Mouse (Mus musculus) hindbrain, embryonic 10.5 days (tissue): ENCODE data around the gene Nptxr. TPM values are rescaled to one million over a fixed set of nuclear protein-coding genes. Genes with fewer than 3 reads are reported as not detected.

Experiments used
- DNase-seq: peaks from one replicate; pipeline ENCODE4 v3.0.0-alpha.2; 2017; ENCODE audit warnings: low spot score
- H3K27ac ChIP-seq: fragments of 300-500 bp; sonication (generic); 2 replicates; pipeline ENCODE4 v1.5.1; 2016; ENCODE audit warnings: mild to moderate bottlenecking, moderate library complexity
- H3K27me3 ChIP-seq: fragments of 300-500 bp; sonication (generic); 2 replicates; pipeline ENCODE4 v1.6.1; 2016; ENCODE audit warnings: mild to moderate bottlenecking; ENCODE audit not compliant: poor library complexity, insufficient read depth, severe bottlenecking
- H3K36me3 ChIP-seq: fragments of 300-500 bp; sonication (generic); 2 replicates; pipeline ENCODE4 v1.6.1; 2016; ENCODE audit warnings: mild to moderate bottlenecking, moderate library complexity
- H3K4me1 ChIP-seq: fragments of 300-500 bp; sonication (generic); replicated peaks from 2 replicates; pipeline ENCODE4 v1.6.1; 2016; ENCODE audit warnings: mild to moderate bottlenecking
- H3K4me3 ChIP-seq: fragments of 300-500 bp; sonication (generic); 2 replicates; pipeline ENCODE4 v1.5.1; 2016; ENCODE audit warnings: mild to moderate bottlenecking, moderate library complexity
- H3K9me3 ChIP-seq: fragments of 300-500 bp; sonication (generic); 2 replicates; pipeline ENCODE4 v1.6.1; 2016; ENCODE audit warnings: mild to moderate bottlenecking, moderate library complexity
- WGBS: fragments of 180-500 bp; shearing (Covaris S2); methylation state at CpG from one replicate; pipeline ENCODE4 v1.1.7; 2016; 5-methylcytosine and 5-hydroxymethylcytosine counted together
- polyA plus RNA-seq: library from polyadenylated mRNA; unstranded; fragments of >200 nt; fragmentation: Nextera tagmentation; extraction: Ambion mirVana; gene quantifications from 2 replicates; pipeline ENCODE4 v1.2.1, GENCODE M21; 2016

Gene Nptxr
- polyA plus RNA-seq, 1 experiment from 2014 or later, result 4.6 TPM

DNA sequence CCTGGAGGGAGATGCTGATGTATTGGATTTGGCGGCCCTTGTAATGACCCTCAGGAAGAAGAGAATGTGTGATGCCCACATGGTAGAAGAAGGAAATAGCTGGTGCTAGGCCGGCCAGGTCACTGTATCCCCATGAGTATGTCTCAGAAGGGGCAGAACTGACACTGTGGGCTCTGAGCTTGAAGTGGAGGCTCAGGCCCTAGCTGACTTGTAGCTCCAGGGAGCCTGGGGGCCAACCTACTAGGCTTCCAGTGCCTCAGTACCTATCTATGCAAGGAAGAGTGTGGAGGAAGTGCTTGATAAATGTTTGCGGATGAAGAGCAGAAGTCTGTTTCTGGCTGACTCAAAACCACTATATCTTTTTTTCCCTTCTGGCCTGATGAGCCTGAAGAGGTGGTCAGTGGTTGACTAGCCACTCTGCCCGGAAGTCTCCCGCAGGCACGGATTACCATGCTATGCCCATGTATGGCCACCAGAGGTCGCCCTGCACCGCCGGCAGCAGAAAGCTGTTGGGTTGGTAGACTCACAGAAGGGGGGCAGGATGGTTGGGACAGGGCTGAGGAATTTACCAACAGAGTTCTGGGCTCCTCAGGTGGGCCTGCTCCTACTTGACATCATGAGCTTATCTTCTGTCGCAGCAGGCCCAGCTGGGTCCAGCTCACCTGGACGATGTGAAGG, 51.7 kb downstream of the Nptxr start:
- Histone ChIP-seq H3K27me3 (no peaks in the 10 kb centered on the region), H3K4me1 (peaks cover 24% of the 10 kb centered on the region), H3K9me3 (no peaks in the 10 kb centered on the region), H3K36me3 (no peaks in the 10 kb centered on the region), H3K27ac (no peak overlapping the region), H3K4me3 (no peak overlapping the region)
- peak; percentile 82 for DNase-seq
- 24% methylated on average over 11 of the region's 11 CpGs for WGBS

DNA sequence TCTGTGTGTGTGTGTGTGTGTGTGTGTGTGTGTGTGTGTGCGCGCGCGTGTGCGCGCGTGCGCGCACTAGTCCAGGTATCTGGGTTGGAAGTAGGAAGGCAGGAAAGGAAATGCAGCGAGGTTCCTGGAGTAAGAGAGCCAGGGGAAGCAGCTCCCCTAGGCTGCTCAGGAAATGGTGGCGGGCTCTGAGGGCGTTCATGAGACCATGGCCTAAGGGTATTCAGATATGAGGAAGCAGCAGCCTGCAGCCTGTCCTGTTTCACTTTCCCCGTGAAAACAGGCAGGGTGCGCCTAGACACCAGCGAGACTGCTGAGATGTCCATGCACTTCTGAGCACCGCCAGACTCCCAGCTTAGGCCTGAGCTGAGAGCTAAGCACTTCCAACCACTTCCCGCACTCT, 52.8 kb downstream of the Nptxr start:
- H3K27ac ChIP-seq, result no peak overlapping the region
- WGBS, result 90% methylated on average over 17 of the region's 17 CpGs
- H3K4me3 ChIP-seq, result no peak overlapping the region
- no peaks in the 10 kb centered on the region for H3K9me3 ChIP-seq
- no peaks in the 10 kb centered on the region for H3K36me3 ChIP-seq
- DNase-seq, result no peak
- peaks cover 17% of the 10 kb centered on the region for H3K4me1 ChIP-seq
- H3K27me3 ChIP-seq, result no peaks in the 10 kb centered on the region

DNA sequence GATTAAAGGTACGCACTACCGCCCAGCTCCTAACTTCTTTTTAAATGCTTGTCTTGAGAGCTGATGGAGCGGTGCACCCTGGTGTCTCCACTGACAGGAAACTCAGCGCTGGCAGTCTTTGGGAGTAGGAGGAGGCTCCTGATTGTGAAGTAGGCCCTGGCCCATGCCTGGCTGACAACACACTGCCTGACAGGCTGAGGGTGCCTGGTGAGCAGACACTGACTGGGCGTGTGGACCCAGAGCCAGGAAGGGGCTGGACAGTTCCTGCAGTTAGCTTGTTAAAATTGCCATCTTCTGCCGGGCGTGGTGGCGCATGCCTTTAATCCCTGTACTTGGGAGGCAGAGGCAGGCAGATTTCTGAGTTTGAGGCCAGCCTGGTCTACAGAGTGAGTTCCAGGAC, 54.3 kb downstream of the Nptxr start:
- H3K4me1 ChIP-seq, result peaks cover 4% of the 10 kb centered on the region; the same call in 1 of the 2 replicates
- no peaks in the 10 kb centered on the region for H3K27me3 ChIP-seq
- H3K27ac ChIP-seq, result no peak overlapping the region
- no peak overlapping the region for H3K4me3 ChIP-seq
- DNase-seq, result no peak
- no peaks in the 10 kb centered on the region for H3K9me3 ChIP-seq
- no peaks in the 10 kb centered on the region for H3K36me3 ChIP-seq
- 90% methylated on average over 8 of the region's 8 CpGs for WGBS

DNA sequence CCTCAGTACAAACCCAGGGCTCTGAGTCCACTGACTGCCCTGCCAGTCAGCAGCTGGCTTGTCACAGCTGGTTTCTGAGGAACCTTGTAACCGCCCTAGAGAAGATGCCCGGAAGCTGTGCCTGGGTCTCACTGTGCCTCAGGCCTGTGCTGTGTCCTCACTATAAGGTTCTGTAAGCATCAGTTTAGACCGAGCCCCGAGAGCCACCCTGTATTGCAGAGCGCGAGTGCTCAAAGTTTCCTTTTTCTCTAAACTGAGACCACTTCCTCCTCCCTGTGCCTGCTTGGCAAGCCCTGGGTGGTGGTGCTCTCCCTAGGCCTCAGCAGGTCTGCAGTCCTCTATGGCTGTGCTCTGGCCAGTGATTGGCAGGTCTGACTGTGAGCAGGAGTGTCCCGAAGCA, 55.4 kb downstream of the Nptxr start:
- Histone ChIP-seq H3K27ac (no peak overlapping the region), H3K27me3 (no peaks in the 10 kb centered on the region)
- WGBS, result 92% methylated on average over 7 of the region's 7 CpGs

DNA sequence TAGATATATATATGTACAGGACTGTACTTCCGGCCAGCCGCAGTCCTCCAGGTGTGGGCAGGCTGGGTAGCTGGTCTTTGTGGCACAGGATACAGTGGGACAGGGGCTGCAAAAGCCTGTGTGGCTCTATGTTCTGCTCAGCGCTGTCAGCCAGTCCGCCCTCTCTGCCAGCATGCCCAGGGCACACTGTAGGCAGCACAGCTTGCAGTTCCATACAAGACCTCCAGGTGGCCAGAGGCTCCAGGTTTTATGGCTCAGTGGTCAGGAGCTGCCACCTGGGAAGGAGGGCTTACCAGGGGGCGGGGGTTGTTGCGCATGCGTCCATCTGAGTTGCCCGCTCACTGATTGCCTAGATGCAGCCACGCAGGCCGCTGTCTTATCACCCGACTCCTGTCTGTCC, 56.6 kb downstream of the Nptxr start:
- H3K27me3 ChIP-seq, result no peaks in the 10 kb centered on the region
- no peaks in the 10 kb centered on the region for H3K36me3 ChIP-seq
- H3K4me3 ChIP-seq, result no peak overlapping the region
- 45% methylated on average over 11 of the region's 11 CpGs for WGBS
- DNase-seq, result peak; percentile 48
- H3K27ac ChIP-seq, result no peak overlapping the region
- H3K9me3 ChIP-seq, result 0 out of 2 replicates have a peak, but pooled peaks cover 4% of the 10 kb centered on the region
- H3K4me1 ChIP-seq, result peaks cover 6% of the 10 kb centered on the region

More for the DNA sequence above, 55.4 kb downstream of the Nptxr start:
- Histone ChIP-seq H3K36me3 (no peaks in the 10 kb centered on the region), H3K4me1 (peaks cover 4% of the 10 kb centered on the region; the same call in 1 of the 2 replicates), H3K4me3 (no peak overlapping the region), H3K9me3 (0 out of 2 replicates have a peak, but pooled peaks cover 2% of the 10 kb centered on the region)
- no peak for DNase-seq

DNA sequence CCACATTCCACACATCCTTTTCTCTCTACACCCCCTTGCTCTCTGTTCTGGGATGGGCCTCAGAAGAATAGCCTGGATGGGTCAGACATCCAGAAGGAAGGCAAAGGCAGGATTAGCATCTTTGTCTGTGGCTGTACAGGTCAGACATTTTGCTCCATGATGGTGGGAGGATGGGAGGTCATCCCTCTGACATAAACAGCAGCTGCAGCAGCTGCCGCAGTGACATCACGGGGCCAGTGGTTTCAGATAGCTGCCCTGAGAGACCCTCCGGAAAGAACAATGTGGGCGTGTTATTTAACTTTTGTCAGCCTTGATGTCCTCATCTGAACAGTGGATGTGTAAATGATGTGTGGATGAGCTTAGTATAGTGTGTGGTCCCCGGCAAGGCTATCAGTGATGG, 58.7 kb downstream of the Nptxr start:
- H3K4me1 ChIP-seq, result peaks cover 22% of the 10 kb centered on the region
- H3K27me3 ChIP-seq, result no peaks in the 10 kb centered on the region
- 92% methylated on average over 5 of the region's 5 CpGs for WGBS
- no peak for DNase-seq
- H3K27ac ChIP-seq, result no peak overlapping the region
- no peak overlapping the region for H3K4me3 ChIP-seq
- 0 out of 2 replicates have a peak, but pooled peaks cover 4% of the 10 kb centered on the region for H3K9me3 ChIP-seq
- H3K36me3 ChIP-seq, result no peaks in the 10 kb centered on the region

DNA sequence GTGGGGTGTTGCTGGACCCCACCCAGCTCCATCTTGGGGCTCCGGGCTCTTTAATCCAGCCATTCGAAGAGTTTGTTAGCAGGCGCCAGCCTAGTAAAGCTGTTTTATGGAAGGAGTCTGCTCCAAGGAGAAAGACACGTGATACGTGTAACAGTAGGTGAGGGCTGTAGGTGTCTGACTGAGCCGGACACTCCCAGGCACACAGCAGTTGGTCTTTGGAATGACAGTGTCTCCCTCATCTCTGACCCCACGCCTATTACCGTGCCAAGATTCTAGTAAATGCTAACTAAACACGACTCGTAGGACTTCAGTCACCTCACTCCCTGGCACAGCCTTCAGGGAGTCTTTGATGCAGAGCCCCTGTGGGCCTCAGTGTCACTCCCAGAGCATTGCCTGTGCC, 59.3 kb downstream of the Nptxr start:
- no peak overlapping the region for H3K4me3 ChIP-seq
- no peak overlapping the region for H3K27ac ChIP-seq
- 84% methylated on average over 10 of the region's 10 CpGs for WGBS
- no peaks in the 10 kb centered on the region for H3K27me3 ChIP-seq
- no peaks in the 10 kb centered on the region for H3K36me3 ChIP-seq
- no peak for DNase-seq
- 0 out of 2 replicates have a peak, but pooled peaks cover 4% of the 10 kb centered on the region for H3K9me3 ChIP-seq
- H3K4me1 ChIP-seq, result peaks cover 28% of the 10 kb centered on the region

DNA sequence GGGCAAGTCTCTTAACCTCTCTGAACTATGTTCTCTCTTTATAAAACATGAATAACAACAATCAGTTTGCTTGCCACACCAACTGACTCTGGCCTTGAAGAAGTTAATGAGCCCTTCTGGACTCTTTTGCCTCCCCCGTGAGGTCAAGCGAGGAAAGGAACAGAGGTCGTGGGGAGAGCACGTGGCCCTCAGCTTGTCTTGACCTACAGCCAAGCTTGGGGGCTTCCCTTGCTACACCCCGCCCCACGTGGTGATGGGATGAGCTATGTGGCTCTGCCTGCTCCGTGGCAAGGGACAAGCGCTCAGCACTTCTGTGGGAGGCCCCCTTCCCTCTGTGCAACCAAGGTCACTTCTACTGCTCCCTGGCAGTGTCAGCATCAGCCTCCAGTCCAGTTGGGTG, 59.8 kb downstream of the Nptxr start:
- Histone ChIP-seq H3K27me3 (no peaks in the 10 kb centered on the region), H3K4me1 (peaks cover 28% of the 10 kb centered on the region), H3K27ac (no peak overlapping the region), H3K36me3 (peaks cover under 1% of the 10 kb centered on the region; the same call in 1 of the 2 replicates), H3K4me3 (no peak overlapping the region), H3K9me3 (0 out of 2 replicates have a peak, but pooled peaks cover 4% of the 10 kb centered on the region)
- WGBS, result 75% methylated on average over 8 of the region's 8 CpGs
- no peak for DNase-seq

DNA sequence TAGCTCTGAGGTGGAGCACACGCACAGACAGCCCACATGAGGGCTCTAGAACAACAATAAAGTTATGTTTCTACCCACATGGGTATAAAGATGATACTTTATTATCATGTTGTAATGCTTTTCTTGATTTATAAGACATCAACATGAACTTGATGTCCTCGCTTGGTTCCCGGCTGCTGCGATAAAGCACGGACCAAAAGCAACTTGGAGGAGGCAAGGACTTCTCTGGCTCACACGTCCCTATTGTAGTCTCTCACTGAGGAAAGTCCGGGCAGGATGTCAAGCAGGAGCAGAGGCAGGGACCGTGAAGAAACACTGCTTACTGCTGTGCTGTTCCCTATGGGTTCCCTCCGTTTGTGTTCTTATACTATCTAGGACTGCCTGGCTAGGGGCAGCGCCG, 60.6 kb downstream of the Nptxr start:
- no peak overlapping the region for H3K27ac ChIP-seq
- no peaks in the 10 kb centered on the region for H3K27me3 ChIP-seq
- no peak overlapping the region for H3K4me3 ChIP-seq
- H3K9me3 ChIP-seq, result 0 out of 2 replicates have a peak, but pooled peaks cover 4% of the 10 kb centered on the region
- peaks cover 8% of the 10 kb centered on the region for H3K36me3 ChIP-seq
- DNase-seq, result no peak
- 93% methylated on average over 11 of the region's 11 CpGs for WGBS
- H3K4me1 ChIP-seq, result peaks cover 32% of the 10 kb centered on the region

DNA sequence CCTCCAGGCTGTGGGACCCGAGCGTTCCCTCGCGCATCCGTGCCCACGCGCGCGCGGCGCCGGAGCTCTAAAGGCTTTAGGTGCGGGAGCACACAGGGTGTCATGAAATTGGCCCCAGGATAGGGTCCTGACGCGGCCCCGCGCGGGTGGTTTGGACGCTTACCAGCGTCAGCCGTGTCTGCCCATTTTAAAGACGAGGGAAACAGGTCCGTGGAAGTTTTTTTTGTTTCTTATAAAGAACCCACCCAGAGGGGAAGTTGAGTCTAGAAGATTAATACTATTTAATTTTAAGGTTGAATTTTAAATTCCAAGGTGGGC, 61.9 kb downstream of the Nptxr start:
- 0 out of 2 replicates have a peak, but pooled peaks cover 4% of the 10 kb centered on the region for H3K9me3 ChIP-seq
- peaks cover 21% of the 10 kb centered on the region for H3K36me3 ChIP-seq
- DNase-seq, result no peak
- H3K4me3 ChIP-seq, result peak overlapping the region; percentile 96
- under 1% methylated on average over 23 of the region's 23 CpGs for WGBS
- H3K4me1 ChIP-seq, result peaks cover 38% of the 10 kb centered on the region
- H3K27ac ChIP-seq, result peak overlapping the region; percentile 97
- no peaks in the 10 kb centered on the region for H3K27me3 ChIP-seq

DNA sequence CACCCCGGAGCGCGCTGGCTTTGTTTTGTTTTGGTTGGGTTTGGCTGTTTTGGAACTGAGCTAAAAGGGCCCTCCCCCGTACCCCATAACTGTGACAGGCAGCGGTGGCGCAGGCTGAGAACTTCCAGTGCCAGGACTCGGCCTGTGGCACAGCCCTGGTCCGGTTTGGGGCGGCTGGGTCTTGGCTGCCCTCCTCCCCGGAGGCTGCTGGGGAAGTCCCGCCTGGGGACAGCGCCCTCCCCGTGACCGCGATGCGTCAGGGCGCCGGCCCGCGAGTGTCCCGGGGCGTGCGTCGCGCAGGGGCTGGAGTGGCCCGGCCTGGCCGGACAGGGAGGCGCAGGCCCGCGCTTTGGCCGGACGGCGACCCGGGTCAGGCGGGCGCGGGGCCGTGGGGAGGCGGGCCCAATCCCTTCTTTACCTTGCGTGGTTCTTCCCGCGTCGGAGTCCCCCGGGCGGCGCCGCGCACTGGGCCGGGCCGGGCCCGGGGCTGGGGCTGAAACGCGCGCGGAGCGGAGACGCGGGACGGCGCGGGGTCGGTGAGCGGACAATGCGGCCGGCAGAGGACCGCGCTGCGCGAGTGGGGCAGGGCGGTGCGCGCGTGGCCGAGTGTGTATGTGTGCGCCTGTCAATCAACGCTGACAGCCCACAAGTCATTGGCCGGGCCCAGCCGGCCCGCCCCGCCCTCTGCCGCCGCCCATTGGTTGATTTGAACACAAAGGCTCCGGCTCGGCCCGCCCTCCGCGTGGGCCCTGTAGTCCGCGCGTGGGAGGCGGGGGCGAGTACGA, 62.5 kb downstream of the Nptxr start, which contains the start of gene Sun2:
Sun2 (minus strand) TSS at position 616 of the 785 bp plus-strand sequence.
- Histone ChIP-seq H3K27ac (peak within 1 kb of the TSS; percentile 97), H3K4me1 (peaks cover 38% of the 10 kb centered on the region), H3K36me3 (peaks cover 27% of the 10 kb centered on the region), H3K4me3 (peak within 1 kb of the TSS; percentile 96), H3K9me3 (0 out of 2 replicates have a peak, but pooled peaks cover 4% of the 10 kb centered on the region), H3K27me3 (no peaks in the 10 kb centered on the region)
- WGBS, result 1% methylated on average over 93 of the region's 93 CpGs
- DNase-seq, result peak; percentile 90

DNA sequence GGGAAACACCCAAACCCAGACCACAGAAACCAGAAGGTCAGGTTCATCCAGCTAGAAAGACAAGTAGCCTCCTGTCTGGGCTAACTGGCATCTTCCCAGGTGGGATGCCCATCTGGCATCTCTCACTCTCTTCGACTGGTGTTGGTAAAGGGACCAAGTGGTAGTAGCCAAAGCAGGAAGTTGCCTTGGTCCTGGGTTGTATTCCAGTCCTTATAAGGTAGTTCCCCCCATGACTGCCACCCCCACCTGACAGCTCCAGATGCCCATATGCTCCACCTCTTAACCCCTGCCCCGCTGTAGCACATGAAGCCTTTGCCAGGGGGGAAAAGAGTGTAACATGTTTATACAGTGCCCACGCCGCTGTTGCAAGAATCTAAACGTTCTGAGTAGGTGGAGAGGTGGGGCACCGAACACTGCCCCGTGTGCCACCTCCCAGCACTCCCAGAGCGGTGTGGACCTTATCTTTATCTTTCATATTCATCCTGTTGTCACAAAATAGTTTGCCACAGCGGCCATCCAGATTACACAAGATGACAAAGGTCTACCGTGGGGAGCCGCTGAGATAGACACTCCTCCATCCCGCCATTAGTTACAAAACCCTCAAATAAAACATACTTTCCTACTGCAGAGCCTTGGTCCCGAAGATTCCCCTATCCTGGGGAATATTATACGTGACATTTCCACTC, 63.2 kb downstream of the Nptxr start:
- H3K4me3 ChIP-seq, result peak overlapping the region; percentile 96
- 0 out of 2 replicates have a peak, but pooled peaks cover 4% of the 10 kb centered on the region for H3K9me3 ChIP-seq
- H3K27me3 ChIP-seq, result no peaks in the 10 kb centered on the region
- peaks cover 35% of the 10 kb centered on the region for H3K36me3 ChIP-seq
- 46% methylated on average over 14 of the region's 14 CpGs for WGBS
- peaks cover 38% of the 10 kb centered on the region for H3K4me1 ChIP-seq
- H3K27ac ChIP-seq, result peak overlapping the region; percentile 97
- DNase-seq, result no peak
